Mouse (Mus musculus) midbrain, embryonic 10.5 days (tissue): ENCODE measurements at regions not wholly inside any gene's neighbourhood (a gene's known extent, or its start where the extent isn't known, plus 50 kb on each side); places are given as distances from the start of the nearest gene placed in this dataset. TPM values are rescaled to one million over a fixed set of nuclear protein-coding genes. Genes with fewer than 3 reads are reported as not detected.

Source experiments
- DNase-seq: peaks from one replicate; pipeline ENCODE4 v3.0.0-alpha.2; 2017; ENCODE audit warnings: low spot score
- H3K27ac ChIP-seq: fragments of 300-500 bp; sonication (generic); replicated peaks from 2 replicates; pipeline ENCODE4 v1.5.1; 2016; ENCODE audit warnings: mild to moderate bottlenecking
- H3K27me3 ChIP-seq: fragments of 300-500 bp; sonication (generic); 2 replicates; pipeline ENCODE4 v1.6.1; 2016; ENCODE audit warnings: low read depth, mild to moderate bottlenecking; ENCODE audit not compliant: poor library complexity, severe bottlenecking
- H3K36me3 ChIP-seq: fragments of 300-500 bp; sonication (generic); 2 replicates; pipeline ENCODE4 v1.6.1; 2016; ENCODE audit warnings: mild to moderate bottlenecking, moderate library complexity
- H3K4me1 ChIP-seq: fragments of 300-500 bp; sonication (generic); 2 replicates; pipeline ENCODE4 v1.6.1; 2016
- H3K4me3 ChIP-seq: fragments of 300-500 bp; sonication (generic); 2 replicates; pipeline ENCODE4 v1.5.1; 2016; ENCODE audit warnings: mild to moderate bottlenecking, moderate library complexity
- H3K9me3 ChIP-seq: fragments of 300-500 bp; sonication (generic); replicated peaks from 2 replicates; pipeline ENCODE4 v1.6.1; 2016; ENCODE audit warnings: mild to moderate bottlenecking
- WGBS: fragments of 180-500 bp; shearing (Covaris S2); methylation state at CpG from one replicate; pipeline ENCODE4 v1.1.7; 2016; 5-methylcytosine and 5-hydroxymethylcytosine counted together
- microRNA-seq: library from miRNA; unstranded; fragments of <30 nt; microRNA quantifications from one replicate; pipeline ENCODE4, GENCODE M21; 2017

DNA sequence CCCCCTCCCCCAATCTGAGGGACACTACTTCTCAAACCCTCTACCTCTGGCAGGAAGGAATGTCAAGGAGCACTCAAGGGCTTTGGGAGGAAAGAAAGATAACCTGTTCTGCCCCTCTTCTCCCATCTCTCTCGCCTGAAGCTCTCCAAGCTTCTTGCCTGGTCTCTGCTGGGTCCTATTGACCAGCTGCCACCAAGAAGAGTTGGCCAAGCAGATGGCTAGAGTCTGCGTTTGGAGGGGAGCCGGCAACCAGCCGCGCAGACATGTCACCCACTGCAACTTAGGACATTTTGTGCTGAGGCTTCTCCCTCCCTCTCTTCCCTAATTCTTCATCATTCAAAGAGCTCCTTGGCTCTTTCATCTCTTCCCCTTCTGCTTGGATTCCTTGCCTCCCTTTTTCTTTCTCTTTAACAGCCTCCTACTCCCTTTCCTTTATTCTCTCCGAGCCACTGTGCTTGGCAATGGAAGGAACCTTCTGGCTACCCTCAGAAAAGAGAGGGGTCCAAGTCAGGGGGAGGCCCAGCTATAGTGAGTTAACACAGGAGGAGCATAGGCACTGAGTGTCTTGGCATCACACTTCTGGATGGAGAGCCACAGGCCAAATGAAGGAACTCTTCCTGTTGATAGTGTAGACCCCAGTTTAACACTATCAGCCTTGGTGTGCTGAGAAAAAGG, 60.1 kb upstream of the Tnp1 start:
- WGBS: 90% methylated on average over 6 of the region's 6 CpGs
- H3K36me3 ChIP-seq: no peaks in the 10 kb centered on the region
- no peak for DNase-seq

DNA sequence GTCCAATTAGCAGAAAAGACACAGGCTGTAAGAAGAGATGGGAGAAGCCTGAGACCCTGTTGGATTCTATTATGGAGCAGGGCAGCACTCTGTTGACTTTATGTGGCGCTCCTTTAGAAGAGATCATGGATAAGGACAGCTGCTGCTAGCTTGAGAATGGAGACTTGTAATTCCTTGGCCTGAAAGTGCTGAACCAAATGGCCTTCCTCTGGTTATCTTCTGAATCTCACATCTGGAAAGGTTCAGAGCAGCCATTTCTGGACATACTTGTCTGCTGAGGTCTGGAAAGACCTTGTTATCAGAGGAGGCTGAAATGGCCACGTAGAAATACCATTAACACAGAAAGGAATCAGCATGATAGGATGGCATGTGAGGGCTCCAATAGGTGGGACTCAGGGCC, 59.5 kb upstream of the Tnp1 start:
- WGBS: 79% methylated on average over 2 of the region's 2 CpGs
- DNase-seq: no peak
- no peaks in the 10 kb centered on the region for H3K9me3 ChIP-seq

More for the DNA sequence above, 60.1 kb upstream of the Tnp1 start:
- no peaks in the 10 kb centered on the region for H3K9me3 ChIP-seq
- no peaks in the 10 kb centered on the region for H3K27me3 ChIP-seq
- H3K4me3 ChIP-seq: no peak overlapping the region
- H3K27ac ChIP-seq: 0 out of 2 replicates have a peak overlapping the region, but pooled peaks have one; percentile 23
- no peaks in the 10 kb centered on the region for H3K4me1 ChIP-seq

DNA sequence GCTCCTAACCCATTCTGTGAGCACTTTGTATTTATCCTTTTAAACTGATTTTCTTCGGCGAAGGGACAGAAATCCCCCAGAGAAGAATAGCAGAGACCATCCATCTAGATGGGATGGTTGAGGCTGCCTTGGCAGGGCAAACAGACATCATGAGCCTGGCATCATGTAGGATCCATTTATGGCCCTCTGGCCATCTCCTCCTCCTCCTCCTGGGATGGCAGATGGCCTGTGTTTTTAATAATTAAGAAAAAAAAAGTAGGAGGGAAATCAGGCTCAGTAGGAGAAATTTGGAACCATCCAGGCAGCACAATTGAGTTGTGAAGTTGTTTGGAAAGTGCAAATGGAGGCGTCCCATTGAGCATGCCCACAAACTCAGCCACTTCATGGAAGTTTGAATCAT, 58.8 kb upstream of the Tnp1 start:
- Histone ChIP-seq H3K27ac (no peak overlapping the region), H3K4me1 (no peaks in the 10 kb centered on the region), H3K9me3 (no peaks in the 10 kb centered on the region), H3K27me3 (no peaks in the 10 kb centered on the region), H3K4me3 (no peak overlapping the region), H3K36me3 (no peaks in the 10 kb centered on the region)
- 80% methylated on average over 3 of the region's 3 CpGs for WGBS
- DNase-seq: no peak

More for the DNA sequence above, 59.5 kb upstream of the Tnp1 start:
- Histone ChIP-seq H3K27me3 (no peaks in the 10 kb centered on the region), H3K27ac (no peak overlapping the region), H3K4me1 (no peaks in the 10 kb centered on the region), H3K4me3 (no peak overlapping the region), H3K36me3 (no peaks in the 10 kb centered on the region)

DNA sequence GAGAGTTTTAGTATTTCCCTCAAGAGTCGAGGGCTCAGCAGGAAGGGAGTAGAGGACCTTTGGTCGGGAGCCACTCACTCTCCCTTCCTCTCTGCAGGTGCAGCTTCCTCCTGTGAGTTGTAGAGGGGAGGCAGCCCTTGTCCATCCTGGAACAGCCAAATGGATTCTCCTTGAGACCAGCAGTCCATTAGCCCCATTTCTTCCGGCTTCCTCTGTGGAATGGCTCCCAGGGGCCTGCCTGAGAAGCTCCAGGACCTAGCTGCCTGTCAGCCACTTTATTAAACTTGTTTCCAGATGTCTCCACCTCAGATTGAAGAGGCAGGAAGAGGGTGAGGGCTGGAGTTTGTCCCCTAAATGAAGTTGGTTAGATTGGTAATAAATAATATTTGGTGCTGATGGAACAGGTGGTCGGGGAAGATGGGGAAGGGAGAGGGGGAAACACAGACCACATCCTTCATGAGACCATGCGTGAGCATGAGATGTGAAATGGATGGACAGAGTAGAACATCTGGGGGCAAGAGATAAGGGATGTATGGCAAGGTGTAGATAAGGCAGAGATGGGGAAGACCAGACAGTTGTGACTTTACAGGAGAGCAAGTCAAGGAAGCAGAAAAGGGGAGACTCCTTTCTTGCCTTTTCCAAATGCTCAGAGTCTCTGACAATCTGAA, 56.7 kb upstream of the Tnp1 start:
- Histone ChIP-seq H3K4me1 (no peaks in the 10 kb centered on the region), H3K9me3 (no peaks in the 10 kb centered on the region), H3K27ac (no peak overlapping the region), H3K4me3 (no peak overlapping the region), H3K36me3 (no peaks in the 10 kb centered on the region), H3K27me3 (no peaks in the 10 kb centered on the region)
- 90% methylated on average over 5 of the region's 5 CpGs for WGBS
- DNase-seq: no peak

DNA sequence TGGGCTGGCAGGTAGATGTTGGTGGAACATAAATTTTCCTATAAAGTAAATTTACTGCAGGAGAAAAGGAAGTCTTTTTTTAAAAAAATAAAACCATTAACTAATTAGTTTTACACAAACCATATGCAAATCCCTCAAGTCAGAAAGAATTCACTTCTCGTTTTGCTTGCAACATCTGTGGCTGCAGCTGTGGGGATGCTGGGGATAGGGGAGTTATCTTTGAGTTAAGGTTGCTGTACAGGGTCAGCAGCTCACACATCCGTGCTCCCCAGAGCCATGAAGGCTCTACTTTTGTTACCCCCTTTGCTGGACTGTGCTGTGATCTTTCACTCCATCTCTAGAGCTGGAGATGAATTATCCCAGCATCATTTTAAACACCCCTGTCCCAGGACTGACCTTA, 54.4 kb upstream of the Tnp1 start:
- Histone ChIP-seq H3K9me3 (no peaks in the 10 kb centered on the region), H3K4me1 (no peaks in the 10 kb centered on the region), H3K27me3 (no peaks in the 10 kb centered on the region), H3K4me3 (no peak overlapping the region), H3K36me3 (no peaks in the 10 kb centered on the region), H3K27ac (no peak overlapping the region)
- DNase-seq: no peak
- 58% methylated on average over 2 of the region's 2 CpGs for WGBS

Small RNA genes lying in the stretch of these regions (microRNA-seq; reads per million reads assigned to microRNA genes)
- not detected for gene Mir6351
